Mouse (Mus musculus): Measurements from ENCODE around the gene Zcchc12.

DNA sequence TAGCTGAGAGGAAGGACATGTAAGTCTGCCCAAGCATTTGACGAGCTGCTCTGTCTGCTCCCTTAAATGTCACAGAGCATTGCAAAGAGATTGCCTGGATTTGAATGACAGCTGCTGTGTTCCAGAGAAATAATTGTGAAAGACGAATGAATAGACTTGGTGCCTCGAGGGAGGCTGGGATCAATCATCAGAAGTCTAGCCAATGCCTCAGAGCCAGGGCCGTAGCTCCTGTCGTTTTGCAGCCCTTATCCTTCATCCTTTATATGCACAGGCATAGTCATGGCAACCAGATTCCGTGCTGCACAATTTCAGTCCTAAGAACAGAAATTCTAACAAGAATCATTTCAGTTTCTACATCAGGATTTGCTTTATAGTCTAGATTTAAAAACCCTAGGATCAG is 9.3 kb upstream of the Zcchc12 start:
- TF ChIP-seq POLR2A (IDR thresholded peaks at IDR 0.05; ENCODE audit: control insufficient read depth in 1 of 2, insufficient read depth in 1 of 2, low read depth in 1 of 2, low read length in 2 of 2, poor library complexity in 1 of 2): no peak
- no peak for TF ChIP-seq CTCF (IDR thresholded peaks at IDR 0.05 in 2 of 3, conservative IDR thresholded peaks at IDR 0.05 in 1 of 3; ENCODE audit: control insufficient read depth in 1 of 3, insufficient read depth in 1 of 3, low read depth in 2 of 3, low read length in 3 of 3, poor library complexity in 1 of 3, severe bottlenecking in 1 of 3)
- no peak for TF ChIP-seq CHD1 (IDR thresholded peaks at IDR 0.05; ENCODE audit: low read depth, low read length)
- no peak for TF ChIP-seq TCF12 (IDR thresholded peaks at IDR 0.05; ENCODE audit: low read depth, low read length)
- no peak for TF ChIP-seq EP300 (IDR thresholded peaks at IDR 0.05; ENCODE audit: low read depth in 1 of 2, low read length in 2 of 2)
- TF ChIP-seq USF1 (IDR thresholded peaks at IDR 0.05; ENCODE audit: low read depth, low read length): no peak
- TF ChIP-seq MEF2A (IDR thresholded peaks at IDR 0.05; ENCODE audit: extremely low read depth, insufficient replicate concordance, low read depth, low read length, poor library complexity, severe bottlenecking): no peak
- no peak for TF ChIP-seq POLR2AphosphoS2 (IDR thresholded peaks at IDR 0.05; ENCODE audit: low read length)
- no peak for TF ChIP-seq ELF1 (IDR thresholded peaks at IDR 0.05; ENCODE audit: low read depth, low read length)
- no peak for TF ChIP-seq GATA1 (IDR thresholded peaks at IDR 0.05; ENCODE audit: low read depth, low read length)
- no peak for TF ChIP-seq NELFE (IDR thresholded peaks at IDR 0.05; ENCODE audit: low read depth, low read length)
- TF ChIP-seq SMC3 (IDR thresholded peaks at IDR 0.05; ENCODE audit: low read depth, low read length): no peak
- TF ChIP-seq CHD2 (IDR thresholded peaks at IDR 0.05; ENCODE audit: low read length): no peak
- no peak for TF ChIP-seq MAFK (IDR thresholded peaks at IDR 0.05; ENCODE audit: borderline replicate concordance, low read depth, low read length)

All from MEL (cell line).